Mouse (Mus musculus): ENCODE data around the gene Olfr672.

DNA sequence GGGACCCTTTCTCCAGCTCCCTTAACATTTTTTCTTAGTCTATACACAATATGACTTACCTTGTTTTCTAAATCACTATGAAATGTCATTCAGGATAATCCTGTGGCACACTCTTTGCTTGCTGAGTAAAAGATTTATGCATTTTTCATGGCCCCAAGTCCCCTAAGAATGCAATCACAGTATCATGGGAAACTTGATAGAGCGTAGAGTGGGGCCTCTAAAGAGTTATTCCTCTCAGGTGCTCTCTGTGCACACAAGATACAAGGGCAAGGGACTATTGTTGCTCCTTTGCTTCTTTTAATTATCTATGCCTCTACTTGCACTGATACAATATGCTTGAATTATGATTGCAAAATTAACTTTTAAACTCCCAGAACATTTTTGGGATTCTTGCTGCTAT, 26.5 kb upstream of the Olfr672 start, which contains the start of gene Olfr675:
- TF ChIP-seq ZC3H11A (IDR thresholded peaks at IDR 0.05; ENCODE audit: borderline replicate concordance, low read depth, low read length): no peak
- no peak for TF ChIP-seq HCFC1 (IDR thresholded peaks at IDR 0.05; ENCODE audit: borderline replicate concordance, insufficient read depth, low read length)
- TF ChIP-seq CHD2 (IDR thresholded peaks at IDR 0.05; ENCODE audit: low read depth, low read length): no peak
- TF ChIP-seq ZNF384 (IDR thresholded peaks at IDR 0.05; ENCODE audit: low read depth, low read length): no peak
- no peak for TF ChIP-seq MAFK (IDR thresholded peaks at IDR 0.05; ENCODE audit: insufficient read depth, low read depth, low read length)

All from ES-E14 (cell line).